Mouse (Mus musculus) WW6 (cell line): Measurements from ENCODE around the gene Ccdc34.

Experiments used
- DNase-seq: peaks from one replicate; pipeline ENCODE4 v3.0.0-alpha.2; 2013; ENCODE audit warnings: low read depth, low spot score

Gene Ccdc34

GRCm38 (mm10) chr2:110179669-110180315 lies 162.2 kb downstream of the Ccdc34 start:
- no peak for DNase-seq

GRCm38 (mm10) chr2:110180316-110180670 lies 162.7 kb downstream of the Ccdc34 start:
- no peak for DNase-seq

GRCm38 (mm10) chr2:110181666-110182065 lies 164.0 kb downstream of the Ccdc34 start:
- DNase-seq: no peak

GRCm38 (mm10) chr2:110182248-110182647 lies 164.6 kb downstream of the Ccdc34 start:
- no peak for DNase-seq

GRCm38 (mm10) chr2:110182795-110183486 lies 165.3 kb downstream of the Ccdc34 start:
- DNase-seq: no peak

- DNase-seq: no peak
These were observed 166.5 kb downstream of the Ccdc34 start for GRCm38 (mm10) chr2:110184071-110184470.

GRCm38 (mm10) chr2:110186427-110186980 lies 168.9 kb downstream of the Ccdc34 start:
- no peak for DNase-seq

- DNase-seq: no peak
These were observed 171.2 kb downstream of the Ccdc34 start for GRCm38 (mm10) chr2:110188696-110189397.

- DNase-seq: no peak
These were observed 172.8 kb downstream of the Ccdc34 start for GRCm38 (mm10) chr2:110190416-110190815.

GRCm38 (mm10) chr2:110191186-110191690 lies 173.6 kb downstream of the Ccdc34 start:
- no peak for DNase-seq

GRCm38 (mm10) chr2:110191965-110192701 lies 174.5 kb downstream of the Ccdc34 start:
- DNase-seq: no peak

- no peak for DNase-seq
These were observed 175.2 kb downstream of the Ccdc34 start for GRCm38 (mm10) chr2:110192702-110193312.

- DNase-seq: no peak
These were observed 178.9 kb downstream of the Ccdc34 start for GRCm38 (mm10) chr2:110196551-110196950.

GRCm38 (mm10) chr2:110199648-110200047 lies 182.0 kb downstream of the Ccdc34 start:
- DNase-seq: no peak

GRCm38 (mm10) chr2:110201770-110202169 lies 184.2 kb downstream of the Ccdc34 start:
- no peak for DNase-seq

GRCm38 (mm10) chr2:110202716-110203497 lies 185.3 kb downstream of the Ccdc34 start:
- DNase-seq: no peak

GRCm38 (mm10) chr2:110204169-110204568 lies 186.6 kb downstream of the Ccdc34 start:
- no peak for DNase-seq

- peak; percentile 14 for DNase-seq
These were observed 187.2 kb downstream of the Ccdc34 start for GRCm38 (mm10) chr2:110204705-110205318.
